Mouse (Mus musculus): ENCODE measurements at regions not wholly inside any gene's neighbourhood (a gene's known extent, or its start where the extent isn't known, plus 50 kb on each side); places are given as distances from the start of the nearest gene placed in this dataset. TPM values are rescaled to one million over a fixed set of nuclear protein-coding genes. Genes with fewer than 3 reads are reported as not detected.

Small RNA genes in the stretch of these regions (microRNA-seq; reads per million reads assigned to microRNA genes)
- not detected for gene Gm24979
